Mouse (Mus musculus): ENCODE data around the gene Nphp1. TPM values are rescaled to one million over a fixed set of nuclear protein-coding genes. Genes with fewer than 3 reads are reported as not detected.

The Nphp1 gene
- polyA plus RNA-seq, 1 experiment from 2014 or later = 33.5 TPM

DNA sequence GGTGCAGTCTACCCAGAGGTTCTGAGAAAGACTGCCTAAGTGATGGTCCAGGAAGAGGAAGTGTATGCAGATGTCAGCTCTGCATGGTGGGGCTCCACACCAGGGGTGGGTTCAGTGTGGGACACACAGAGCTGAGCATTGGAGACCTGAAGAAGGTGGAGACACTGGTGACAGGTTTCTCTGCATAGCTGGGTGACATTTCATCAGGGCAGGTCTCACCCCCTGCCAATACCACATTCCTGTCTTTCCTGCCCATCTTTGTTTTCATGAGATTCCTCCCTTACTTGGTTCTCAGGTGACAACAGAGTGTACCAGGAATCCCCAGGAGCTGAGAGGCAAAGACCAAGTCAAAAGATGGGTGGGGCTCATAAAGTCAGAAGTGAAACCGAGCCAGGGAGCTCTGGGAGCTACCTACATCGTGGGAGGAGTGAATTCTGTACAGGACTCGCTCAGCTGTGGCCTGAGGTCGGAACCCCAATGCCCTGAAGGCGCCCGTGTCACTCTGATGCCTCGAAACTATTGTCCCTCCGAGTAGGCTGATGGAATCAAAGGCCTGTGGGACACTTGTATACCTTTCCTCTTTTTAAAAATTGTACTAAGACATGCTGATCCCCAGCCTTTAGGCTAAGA, 69.7 kb downstream of the Nphp1 start:
- no peaks in the 10 kb centered on the region for H3K27me3 ChIP-seq
- H3K4me3 ChIP-seq = no peak overlapping the region
- no peak for ATAC-seq (ENCODE audit: low FRiP score, low read depth)
- 67% methylated on average over 8 of the region's 8 CpGs for WGBS
- no peak overlapping the region for H3K4me2 ChIP-seq (replicated peaks)
- H3K9ac ChIP-seq = no peak overlapping the region
- H3K4me1 ChIP-seq = peaks cover 34% of the 10 kb centered on the region
- H3K27ac ChIP-seq = no peak overlapping the region
- no peaks in the 10 kb centered on the region for H3K36me3 ChIP-seq
- H3K9me3 ChIP-seq = no peaks in the 10 kb centered on the region

DNA sequence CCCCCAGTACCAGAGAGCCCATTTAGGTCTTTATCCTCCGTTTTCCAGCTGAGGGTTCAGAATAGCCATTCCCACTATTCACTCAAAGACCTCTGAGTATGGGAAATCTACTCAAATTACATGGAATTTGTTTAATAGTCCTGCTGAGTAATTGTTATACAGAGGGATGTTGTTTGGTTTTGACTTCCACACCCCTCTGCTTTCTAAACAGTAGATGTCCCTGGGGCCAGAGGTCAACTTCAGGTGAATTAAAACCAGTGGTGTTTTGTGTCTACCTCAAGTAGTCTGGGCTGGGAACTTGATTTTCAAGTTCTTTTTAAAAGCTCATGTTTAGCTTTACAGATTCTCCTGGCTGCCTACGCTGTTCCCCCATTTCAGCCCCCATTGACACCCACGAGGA, 74.0 kb downstream of the Nphp1 start:
- H3K4me1 ChIP-seq = peaks cover 17% of the 10 kb centered on the region
- no peak overlapping the region for H3K4me3 ChIP-seq
- 53% methylated on average over 3 of the region's 3 CpGs for WGBS
- H3K27ac ChIP-seq = no peak overlapping the region
- no peak overlapping the region for H3K4me2 ChIP-seq (replicated peaks)
- no peak for ATAC-seq (ENCODE audit: low FRiP score, low read depth)
- H3K9ac ChIP-seq = no peak overlapping the region
- no peaks in the 10 kb centered on the region for H3K36me3 ChIP-seq
- no peaks in the 10 kb centered on the region for H3K9me3 ChIP-seq
- no peaks in the 10 kb centered on the region for H3K27me3 ChIP-seq

DNA sequence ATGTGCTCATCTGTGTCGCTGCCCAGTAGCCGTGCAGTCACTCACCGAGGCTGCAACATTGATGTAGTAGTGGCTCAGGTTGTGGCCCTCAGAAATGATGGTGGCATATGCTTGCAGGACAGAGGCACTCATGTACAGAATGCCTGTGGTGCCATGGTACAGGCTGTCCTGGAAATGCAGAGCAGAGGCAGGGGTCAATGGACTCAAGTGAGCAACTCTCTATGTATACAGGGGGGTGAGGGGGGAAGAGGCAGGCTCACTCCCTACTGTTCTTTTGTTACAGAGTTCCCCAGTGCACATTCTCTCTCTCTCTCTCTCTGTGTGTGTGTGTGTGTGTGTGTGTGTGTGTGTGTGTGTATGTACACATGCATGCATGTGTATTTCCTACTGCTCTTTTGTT, 79.9 kb downstream of the Nphp1 start:
- H3K4me3 ChIP-seq = no peak overlapping the region
- ATAC-seq (ENCODE audit: low FRiP score, low read depth) = no peak
- H3K27me3 ChIP-seq = no peaks in the 10 kb centered on the region; the same call in 1 of the 2 replicates
- no peak overlapping the region for H3K4me2 ChIP-seq (replicated peaks)
- H3K4me1 ChIP-seq = peaks cover 5% of the 10 kb centered on the region; the same call in 1 of the 2 replicates
- H3K9ac ChIP-seq = no peak overlapping the region
- no peak overlapping the region for H3K27ac ChIP-seq
- 85% methylated on average over 3 of the region's 3 CpGs for WGBS
- H3K36me3 ChIP-seq = no peaks in the 10 kb centered on the region
- no peaks in the 10 kb centered on the region for H3K9me3 ChIP-seq

DNA sequence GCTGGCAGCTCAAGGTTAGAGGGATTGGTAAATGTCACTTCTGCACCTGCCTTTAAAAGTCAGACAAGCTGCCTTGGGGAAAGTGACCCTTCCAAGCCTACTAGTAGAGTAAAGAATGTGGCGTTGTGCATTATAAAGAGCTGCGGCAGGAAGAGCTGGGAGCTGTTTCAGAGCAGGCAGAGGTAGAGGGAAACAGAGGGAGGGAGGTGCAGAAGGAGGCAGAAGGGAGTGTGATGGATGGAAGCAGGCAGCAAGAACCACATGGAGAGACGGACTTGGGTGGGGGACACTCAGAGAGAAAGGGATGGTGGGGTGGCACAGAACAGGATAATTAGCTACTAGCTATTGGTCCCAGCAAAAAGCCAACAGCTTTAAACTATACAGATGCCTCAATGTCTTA, 80.6 kb downstream of the Nphp1 start:
- H3K36me3 ChIP-seq = no peaks in the 10 kb centered on the region
- H3K9me3 ChIP-seq = no peaks in the 10 kb centered on the region
- no peaks in the 10 kb centered on the region; the same call in 1 of the 2 replicates for H3K27me3 ChIP-seq
- H3K9ac ChIP-seq = no peak overlapping the region
- H3K4me1 ChIP-seq = 0 out of 2 replicates have a peak, but pooled peaks cover under 1% of the 10 kb centered on the region
- WGBS = 38% methylated on average over 3 of the region's 3 CpGs
- H3K4me3 ChIP-seq = no peak overlapping the region
- no peak overlapping the region for H3K27ac ChIP-seq
- no peak for ATAC-seq (ENCODE audit: low FRiP score, low read depth)
- no peak overlapping the region for H3K4me2 ChIP-seq (replicated peaks)

DNA sequence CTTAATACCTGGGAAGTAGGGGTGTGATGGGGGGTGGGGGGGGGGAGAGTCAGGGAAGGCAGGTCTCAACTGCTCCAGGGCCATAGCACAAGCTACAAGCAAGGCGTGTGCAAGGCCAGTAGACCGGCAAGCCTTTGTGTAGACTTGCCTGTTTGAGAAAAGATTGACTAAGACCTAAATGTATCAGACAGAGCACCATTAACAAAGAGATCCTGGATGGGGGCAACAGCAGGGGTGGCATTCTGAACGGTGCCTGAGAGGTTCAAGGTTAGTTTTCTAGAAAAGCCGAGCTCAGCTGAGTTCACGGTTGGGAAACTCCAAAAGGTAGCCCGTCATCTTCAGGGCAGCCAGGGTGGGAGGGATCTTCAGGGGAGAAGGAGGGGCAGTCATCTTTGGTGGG, 83.4 kb downstream of the Nphp1 start:
- no peak overlapping the region for H3K27ac ChIP-seq
- H3K4me1 ChIP-seq = no peaks in the 10 kb centered on the region
- 83% methylated on average over 6 of the region's 6 CpGs for whole genome bisulfite sequencing
- ATAC-seq (ENCODE audit: low FRiP score, low read depth) = no peak
- no peak overlapping the region for H3K4me2 ChIP-seq (replicated peaks)
- no peaks in the 10 kb centered on the region for H3K36me3 ChIP-seq
- no peak overlapping the region for H3K4me3 ChIP-seq
- no peaks in the 10 kb centered on the region for H3K9me3 ChIP-seq
- H3K9ac ChIP-seq = no peak overlapping the region
- no peaks in the 10 kb centered on the region; the same call in 1 of the 2 replicates for H3K27me3 ChIP-seq

Other genes with a start within 250 kb of the Nphp1 start
- 1.8 and 2.3 TPM in 2 replicates for gene Prom2, start 247.4 kb downstream of the Nphp1 start, polyA plus RNA-seq (2015; fragmentation: Nextera tagmentation; extraction: Ambion mirVana)
- gene Zfp661, start 201.8 kb downstream of the Nphp1 start, polyA plus RNA-seq (2015; fragmentation: Nextera tagmentation; extraction: Ambion mirVana) = 5.2 and 6.1 TPM in 2 replicates
- 136 and 145 TPM in 2 replicates for gene Mrps5, start 201.7 kb downstream of the Nphp1 start, polyA plus RNA-seq (2015; fragmentation: Nextera tagmentation; extraction: Ambion mirVana)
- gene Mal, start 132.2 kb downstream of the Nphp1 start, polyA plus RNA-seq (2015; fragmentation: Nextera tagmentation; extraction: Ambion mirVana) = 1.4 and 1.6 TPM in 2 replicates
- gene Mall, start 59.0 kb downstream of the Nphp1 start, polyA plus RNA-seq (2015; fragmentation: Nextera tagmentation; extraction: Ambion mirVana) = 6.5 and 7.0 TPM in 2 replicates
- 26.2 and 29.5 TPM in 2 replicates for gene Mtln, start 3.6 kb upstream of the Nphp1 start, polyA plus RNA-seq (2015; fragmentation: Nextera tagmentation; extraction: Ambion mirVana)
- gene Bub1, start 43.0 kb upstream of the Nphp1 start, polyA plus RNA-seq (2015; fragmentation: Nextera tagmentation; extraction: Ambion mirVana) = 54.0 and 58.5 TPM in 2 replicates
- 0.06 and 0.11 TPM in 2 replicates for gene Acoxl, start 50.0 kb upstream of the Nphp1 start, polyA plus RNA-seq (2015; fragmentation: Nextera tagmentation; extraction: Ambion mirVana)